Mouse (Mus musculus) embryo, embryonic 11 days (tissue): ENCODE data around the gene Vmn1r107.
"Not testable (repeated sequence)": the region's sequence is repeated elsewhere in the genome, so short reads cannot be mapped to it uniquely, and the experiment has no call there.

Experiments used
- DNase-seq: peaks from one replicate; pipeline ENCODE4 v3.0.0-alpha.2; 2015

The Vmn1r107 gene

DNA sequence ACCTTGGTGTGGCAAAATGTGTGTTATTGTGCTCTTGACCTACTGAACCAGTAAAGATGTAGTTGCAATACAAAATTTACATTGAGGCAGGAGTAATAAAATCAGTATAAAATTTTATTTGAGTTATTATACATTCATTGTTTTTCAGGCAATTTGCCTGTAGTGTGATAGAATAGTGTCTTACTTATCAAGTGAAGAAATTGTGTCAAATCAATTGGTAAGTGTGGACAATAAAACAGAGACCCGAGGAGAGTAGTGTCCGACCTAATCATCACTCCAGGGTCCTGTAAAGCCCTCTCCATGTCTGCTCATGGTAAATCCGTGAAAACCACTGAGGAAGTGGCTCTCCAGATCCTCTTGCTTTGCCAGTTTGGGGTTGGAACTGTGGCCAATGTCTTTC, at the start of gene Vmn1r107:
Gene Vmn1r107, plus strand, starts transcription at position 301 of the 400 bp plus-strand sequence.
- DNase-seq: not testable (repeated sequence)

GRCm38 (mm10) chr7:20703116-20703515, 34.4 kb downstream of the Vmn1r107 start, which contains the start of gene Vmn1r111:
Gene Vmn1r111 (minus strand): TSS chr7:20703216.
- not testable (repeated sequence) for DNase-seq
